Mouse (Mus musculus) spleen, postnatal 36 days (tissue): Measurements from ENCODE around the gene Ppp1r18.

ENCODE experiments used
- DNase-seq, 2 experiments: peaks; one replicate each; pipeline ENCODE4 v3.0.0; 2022; ENCODE audit warnings: low spot score in 2 of 2, mixed read lengths in 1 of 2

The Ppp1r18 gene

DNA sequence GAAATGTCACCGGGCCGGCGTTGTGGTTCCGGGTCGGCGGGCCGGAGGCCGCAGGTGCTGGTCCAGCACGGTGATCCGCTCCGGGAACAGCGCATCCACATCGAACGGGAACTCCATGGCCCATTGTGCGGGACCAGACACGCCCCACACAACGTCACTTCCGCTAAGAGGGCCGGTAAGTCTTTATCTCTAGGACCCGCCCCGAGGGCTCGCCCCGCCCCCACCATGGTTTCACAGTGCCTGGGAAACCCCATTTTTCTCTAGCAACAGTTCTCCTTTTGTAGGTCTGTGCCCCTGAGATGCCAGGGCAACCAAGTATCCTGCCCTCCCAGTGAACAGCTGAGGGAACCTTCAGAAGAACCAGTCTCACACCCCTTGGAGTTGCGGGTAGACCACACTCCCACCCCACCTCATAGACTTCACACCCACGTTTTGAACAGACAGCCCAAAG, 44.6 kb downstream of the Ppp1r18 start, which contains the start of gene Atat1:
Atat1 (minus strand) TSS at position 157 of the 451 bp plus-strand sequence.
- DNase-seq = peak; percentile 96 to 97

- no peak for DNase-seq
These were observed 49.6 kb downstream of the Ppp1r18 start for GRCm38 (mm10) chr17:35914975-35915374.

GRCm38 (mm10) chr17:35915538-35916296, 50.3 kb downstream of the Ppp1r18 start:
- peak in 1 of 2 experiments; percentile 34 for DNase-seq

- peak; percentile 100 for DNase-seq
These were observed 51.1 kb downstream of the Ppp1r18 start, which contains the start of the genes Mrps18b and Ppp1r10 for GRCm38 (mm10) chr17:35916297-35917142. Mrps18b (minus strand) TSS chr17:35916389. Ppp1r10 (plus strand) TSS chr17:35916434.

GRCm38 (mm10) chr17:35917143-35917462, 51.7 kb downstream of the Ppp1r18 start:
- peak in 1 of 2 experiments; percentile 38 for DNase-seq

DNA sequence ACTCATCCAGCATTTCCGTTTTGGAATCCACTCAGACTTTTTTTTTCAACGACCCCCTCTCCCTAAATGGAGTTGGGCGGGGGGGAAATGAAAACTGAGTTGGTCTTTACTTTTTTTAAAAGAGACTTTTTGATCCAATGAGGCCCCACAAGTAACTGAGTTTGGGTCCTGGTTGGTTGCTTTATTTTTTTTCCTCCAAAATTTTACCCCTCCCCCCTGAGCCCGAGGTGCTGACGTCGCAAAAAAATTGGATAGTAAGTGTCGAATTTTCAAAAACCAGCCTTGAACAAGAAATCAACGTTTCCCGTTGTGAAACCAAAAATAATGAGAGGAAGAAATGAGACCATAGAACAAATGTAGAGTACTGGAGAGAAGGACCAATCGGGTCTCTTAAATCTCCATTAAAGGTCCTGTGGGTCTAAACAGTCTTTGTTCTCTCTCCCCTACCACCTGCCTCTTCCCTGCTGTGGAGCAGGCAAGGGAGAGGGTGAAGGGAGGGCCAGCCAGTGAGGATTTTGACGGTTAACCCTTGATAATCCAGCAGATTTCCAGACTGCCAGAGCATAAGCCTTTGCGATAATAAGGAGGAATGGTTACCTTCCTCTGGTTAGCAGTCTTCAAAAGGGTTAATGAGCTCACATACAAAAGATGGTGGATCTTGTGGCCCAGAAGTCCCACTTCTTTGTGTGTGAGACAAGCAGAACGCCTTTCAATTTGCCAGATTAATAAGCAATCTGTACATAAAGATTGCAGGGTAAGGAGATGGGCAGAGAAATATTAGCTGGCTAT, 52.3 kb downstream of the Ppp1r18 start:
- peak; percentile 41 to 48 for DNase-seq

DNA sequence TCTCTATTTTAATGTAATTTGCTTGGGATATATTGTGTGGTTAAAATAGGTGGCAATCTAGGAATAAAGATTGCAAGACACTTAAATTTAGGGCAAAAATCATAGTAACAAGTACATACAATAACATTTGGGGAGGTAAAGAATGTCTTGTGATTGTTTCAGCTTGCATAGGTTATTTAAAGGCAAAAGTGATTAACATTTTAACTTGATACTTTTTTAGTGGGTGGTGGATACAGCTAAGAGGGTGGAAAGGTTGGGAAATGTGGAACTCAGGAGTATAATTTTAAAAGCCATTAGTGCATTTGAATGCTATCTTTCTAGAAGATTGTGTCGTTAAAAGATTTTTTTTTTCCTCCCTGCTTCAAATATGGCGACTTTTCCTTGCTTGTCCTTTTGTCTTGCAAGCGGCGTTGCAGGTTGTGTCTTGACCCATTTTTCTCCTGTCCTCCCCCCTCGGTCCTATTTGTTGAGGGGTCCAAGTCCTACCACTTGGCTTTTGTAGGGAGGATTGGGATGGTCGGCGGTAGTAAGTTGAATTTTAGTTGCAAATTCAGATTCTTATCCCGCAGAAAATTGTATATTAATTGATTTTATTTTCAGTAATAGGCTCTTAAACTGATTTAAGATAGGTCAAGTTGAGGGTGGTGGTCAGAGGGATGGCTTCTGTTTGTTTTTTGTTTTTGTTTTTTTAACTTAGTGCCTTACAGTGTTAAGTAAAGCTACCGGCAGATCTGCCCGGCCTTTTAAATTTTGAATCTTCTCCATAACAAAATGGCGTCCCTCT, 53.1 kb downstream of the Ppp1r18 start:
- DNase-seq = peak; percentile 35 to 52

GRCm38 (mm10) chr17:35919060-35919715, 53.8 kb downstream of the Ppp1r18 start:
- DNase-seq = peak; percentile 96 to 98

- DNase-seq = peak; percentile 48 to 73
These were observed 54.5 kb downstream of the Ppp1r18 start for GRCm38 (mm10) chr17:35919864-35920301.

DNA sequence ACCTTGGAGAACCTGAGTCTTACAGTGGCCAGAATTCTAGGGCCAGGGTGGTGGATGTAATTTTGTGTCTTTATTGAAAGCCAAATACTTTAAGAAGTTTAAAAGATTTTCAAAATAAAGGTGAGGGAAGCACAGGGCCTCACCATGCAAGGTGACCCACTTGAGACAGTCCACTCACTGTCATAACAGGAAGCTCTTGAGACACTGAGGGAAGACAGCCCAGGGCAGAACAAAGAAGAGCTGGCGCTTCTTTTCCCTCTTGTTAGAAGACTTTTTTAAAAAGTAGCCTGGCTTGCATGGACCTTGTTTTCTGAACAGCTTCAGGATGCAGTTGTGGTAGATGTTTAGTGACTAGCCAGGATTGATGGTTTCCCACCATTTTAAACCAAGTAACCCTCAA, 55.0 kb downstream of the Ppp1r18 start:
- no peak for DNase-seq

- DNase-seq = peak in 1 of 2 experiments; percentile 46
These were observed 55.6 kb downstream of the Ppp1r18 start for GRCm38 (mm10) chr17:35920862-35921562.

DNA sequence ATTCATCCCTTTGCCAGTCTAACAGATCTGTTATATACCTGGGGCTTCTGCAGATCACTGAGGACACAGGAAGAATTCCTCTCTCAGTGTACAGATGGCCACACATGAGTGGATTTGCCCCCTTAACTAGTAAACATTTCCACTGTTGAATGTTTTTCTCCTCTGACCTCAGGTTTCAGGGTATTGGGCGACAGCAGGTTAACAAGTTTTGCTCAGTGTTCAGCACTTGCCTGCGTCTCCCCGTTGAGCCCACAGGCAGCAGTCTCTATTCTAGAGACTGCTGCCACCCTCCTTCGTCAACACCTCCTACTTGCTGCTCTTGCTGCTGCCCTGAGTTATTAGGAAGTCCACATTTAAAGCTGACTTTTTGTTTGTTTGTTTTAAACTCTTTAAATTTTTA, 56.3 kb downstream of the Ppp1r18 start:
- no peak for DNase-seq

- DNase-seq = no peak
These were observed 57.2 kb downstream of the Ppp1r18 start for GRCm38 (mm10) chr17:35922566-35922965.

DNA sequence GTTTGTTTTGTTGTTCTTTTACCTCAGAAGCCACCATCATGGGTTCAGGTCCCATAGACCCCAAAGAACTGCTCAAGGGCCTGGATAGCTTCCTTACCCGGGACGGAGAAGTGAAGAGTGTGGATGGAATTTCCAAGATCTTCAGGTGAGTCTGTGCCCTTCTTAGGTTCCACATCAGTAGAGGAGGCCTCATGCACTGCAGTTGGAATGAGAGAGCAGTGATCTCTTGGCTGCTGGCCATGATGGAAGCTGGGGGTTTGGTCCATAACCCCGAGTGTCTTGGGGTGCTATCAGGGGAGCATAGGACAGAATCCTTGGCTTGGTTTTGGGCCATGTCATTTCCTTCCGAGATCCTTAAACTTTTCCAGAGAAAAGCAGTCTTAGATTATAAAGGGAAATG, 57.9 kb downstream of the Ppp1r18 start:
- DNase-seq = no peak
